Mouse (Mus musculus) olfactory bulb, adult 2 months (tissue): ENCODE results near the gene Adcyap1r1.

Experiments
- CTCF ChIP-seq: fragments of 200-500 bp; IDR thresholded peaks from 2 replicates; pipeline ENCODE4 v1.5.1; 2012; ENCODE audit warnings: low read depth, mild to moderate bottlenecking, low read length, moderate library complexity; ENCODE audit not compliant: insufficient read depth
- POLR2A ChIP-seq: fragments of 200-500 bp; IDR thresholded peaks from 2 replicates; pipeline ENCODE4 v1.6.1; 2012; ENCODE audit warnings: mild to moderate bottlenecking, low read depth, low read length, moderate library complexity; ENCODE audit not compliant: insufficient read depth

DNA sequence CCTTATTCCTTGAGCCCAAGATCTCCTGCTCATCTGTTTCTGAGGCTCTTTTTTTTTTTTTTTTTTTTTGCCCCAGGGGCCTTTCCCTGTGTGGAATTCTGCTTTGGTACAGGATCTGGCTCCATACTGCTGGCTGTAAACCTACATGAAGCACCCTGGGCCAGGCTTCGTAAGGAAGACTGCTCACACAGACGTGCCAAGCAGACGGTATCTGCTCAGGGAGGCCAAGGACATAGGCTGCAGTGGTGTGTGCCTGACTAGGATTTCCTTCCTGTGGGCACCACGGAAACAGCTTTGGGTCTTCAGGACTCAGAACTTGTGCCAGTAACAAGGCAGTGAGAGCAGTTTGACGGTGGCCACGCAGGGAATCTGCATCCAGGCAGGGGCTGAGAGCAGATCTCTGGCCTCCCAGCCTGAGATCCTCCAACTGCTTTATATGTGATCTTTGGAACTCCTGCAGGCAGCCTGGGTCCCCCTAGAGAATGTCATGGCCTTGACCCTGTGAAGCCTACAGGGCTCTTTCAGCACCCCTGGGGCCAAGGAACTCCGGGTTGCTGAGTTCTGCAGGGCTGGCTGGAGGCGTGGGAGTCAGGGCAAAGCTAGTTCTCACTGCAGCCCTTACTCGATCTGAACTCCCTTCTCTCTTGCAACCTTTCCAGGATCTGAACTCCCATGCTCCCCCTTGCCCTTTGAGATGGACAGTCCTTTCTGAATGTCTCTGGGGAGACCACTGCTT is 49.6 kb upstream of the Adcyap1r1 start:
- TF ChIP-seq CTCF: no peak
- no peak for TF ChIP-seq POLR2A
